Mouse (Mus musculus) limb, embryonic 14.5 days (tissue): Measurements from ENCODE around the gene Trpv2. TPM values are rescaled to one million over a fixed set of nuclear protein-coding genes. Genes with fewer than 3 reads are reported as not detected.

Source experiments
- ATAC-seq: fragments of 200-750 bp; cut with Nextera tagmentation; 2 replicates; pipeline ENCODE4 v1.8.0; 2017; ENCODE audit warnings: low read depth, moderate number of reproducible peaks, moderate TSS enrichment; ENCODE audit not compliant: low FRiP score
- DNase-seq: peaks from one replicate; pipeline ENCODE4 v3.0.0-alpha.2; 2015; ENCODE audit warnings: low spot score
- H3K27ac ChIP-seq: fragments of 300-500 bp; sonication (generic); replicated peaks from 2 replicates; pipeline ENCODE4 v1.5.1; 2014; ENCODE audit warnings: low read depth, mild to moderate bottlenecking, low read length, moderate library complexity, mixed read lengths
- H3K27me3 ChIP-seq: fragments of 300-500 bp; sonication (generic); 2 replicates; pipeline ENCODE4 v1.6.1; 2014; ENCODE audit warnings: low read length, mixed read lengths; ENCODE audit not compliant: control insufficient read depth, insufficient read depth
- H3K36me3 ChIP-seq: fragments of 300-500 bp; sonication (generic); 2 replicates; pipeline ENCODE4 v1.6.1; 2014; ENCODE audit warnings: mild to moderate bottlenecking, low read length, moderate library complexity, mixed read lengths; ENCODE audit not compliant: control insufficient read depth, insufficient read depth
- H3K4me1 ChIP-seq: fragments of 300-500 bp; sonication (generic); 2 replicates; pipeline ENCODE4 v1.6.1; 2014; ENCODE audit warnings: antibody characterized with exemption, low read length, mixed read lengths; ENCODE audit not compliant: control insufficient read depth, insufficient read depth
- H3K4me2 ChIP-seq: fragments of 300-500 bp; sonication (generic); replicated peaks from 2 replicates; pipeline ENCODE4 v1.6.1; 2014; ENCODE audit warnings: low read depth, mild to moderate bottlenecking, low read length, moderate library complexity; ENCODE audit not compliant: severe bottlenecking
- H3K4me3 ChIP-seq: fragments of 300-500 bp; sonication (generic); replicated peaks from 2 replicates; pipeline ENCODE4 v1.5.1; 2014; ENCODE audit warnings: low read length
- H3K9ac ChIP-seq: fragments of 300-500 bp; sonication (generic); 2 replicates; pipeline ENCODE4 v1.6.1; 2014; ENCODE audit warnings: mild to moderate bottlenecking, low read depth, low read length, moderate library complexity; ENCODE audit not compliant: severe bottlenecking
- H3K9me3 ChIP-seq: fragments of 300-500 bp; sonication (generic); 2 replicates; pipeline ENCODE4 v1.6.1; 2016; ENCODE audit warnings: low read length; ENCODE audit not compliant: control insufficient read depth
- POLR2A ChIP-seq: fragments of 200-500 bp; IDR thresholded peaks from 2 replicates; pipeline ENCODE4 v1.8.0; 2012; ENCODE audit warnings: inconsistent platforms, mild to moderate bottlenecking, moderate library complexity, borderline replicate concordance; ENCODE audit not compliant: insufficient read depth, insufficient read length; ENCODE audit errors: extremely low read depth
- WGBS: fragments of 180-500 bp; shearing (Covaris S2); extraction: QIAGEN DNeasy Blood & Tissue Kit; methylation state at CpG from one replicate; pipeline ENCODE4 v1.1.7; 2014; 5-methylcytosine and 5-hydroxymethylcytosine counted together
- polyA plus RNA-seq, 2 experiments: library from polyadenylated mRNA; depleted of rRNA in 1 of 2; stranded (reverse) in 1 of 2; unstranded in 1 of 2; fragments of >200 nt; fragmentation: Nextera tagmentation in 1 of 2; extraction: Ambion mirVana in 1 of 2; gene quantifications; 2 replicates each; pipeline versions ENCODE4 v1.2.1 to v1.2.3; 2012 to 2014

Gene Trpv2
- polyA plus RNA-seq, 2 experiments: 2.7 to 2.9 TPM

DNA sequence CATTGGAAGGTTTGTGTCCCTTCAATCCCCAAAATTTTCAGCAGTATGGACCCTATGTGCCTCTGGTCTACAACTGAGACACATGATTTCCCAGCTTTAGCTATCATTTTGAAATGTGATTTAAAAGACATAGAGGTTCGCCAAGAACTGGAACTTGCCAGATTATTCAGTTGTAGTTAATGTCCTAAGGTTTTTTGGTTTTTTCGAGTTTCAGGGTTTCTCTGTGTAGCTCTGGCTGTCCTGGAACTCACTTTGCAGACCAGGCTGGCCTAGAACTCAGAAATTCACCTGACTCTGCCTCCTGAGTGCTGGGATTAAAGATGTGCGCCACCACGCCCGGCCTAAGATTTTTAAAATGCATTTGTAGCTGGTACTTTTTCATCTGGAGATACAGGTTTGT, 20.7 kb upstream of the Trpv2 start:
- Histone ChIP-seq H3K4me2 (peak overlapping the region; percentile 93), H3K4me1 (peaks cover 24% of the 10 kb centered on the region), H3K27me3 (no peaks in the 10 kb centered on the region), H3K4me3 (peak overlapping the region; percentile 46), H3K27ac (no peak overlapping the region), H3K9ac (peak overlapping the region; percentile 26; the same call in 1 of the 2 replicates), H3K36me3 (peaks cover 23% of the 10 kb centered on the region), H3K9me3 (no peaks in the 10 kb centered on the region)
- DNase-seq (no peak), ATAC-seq (no peak)
- 87% methylated on average over 5 of the region's 5 CpGs for WGBS
- no peak for TF ChIP-seq POLR2A

DNA sequence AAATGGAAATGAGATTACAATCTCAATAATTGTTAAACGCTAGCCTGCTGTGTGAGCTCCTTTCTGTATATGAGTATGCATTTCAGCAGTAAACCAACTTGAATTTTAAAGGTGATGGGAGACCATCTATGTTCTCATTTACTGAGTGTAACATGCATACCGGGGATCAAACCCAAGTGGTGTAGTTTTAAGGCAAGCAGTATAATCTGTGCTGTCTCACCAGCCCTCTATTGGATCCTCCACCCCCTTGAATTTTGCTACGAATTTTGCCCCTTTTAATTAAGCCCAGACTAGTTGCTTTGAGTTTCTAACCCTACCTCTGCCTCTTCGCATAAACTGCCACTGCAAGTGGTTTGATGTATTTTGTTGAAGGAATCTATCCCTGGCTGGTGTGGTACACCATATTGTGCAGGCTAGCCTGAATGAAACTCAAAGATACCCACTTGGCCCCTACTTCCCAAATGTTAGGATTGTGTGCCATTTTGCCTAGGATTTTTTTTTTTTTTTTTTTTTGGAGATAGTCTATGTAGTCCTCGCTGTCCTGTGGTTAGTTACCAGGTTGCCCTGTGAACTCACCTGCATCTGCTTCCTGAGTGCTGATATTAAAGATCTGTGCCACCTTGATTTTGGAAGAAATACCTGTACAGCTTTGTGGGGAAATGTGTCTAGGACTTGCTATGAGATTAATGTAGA, 20.0 kb upstream of the Trpv2 start:
- no peak for TF ChIP-seq POLR2A
- DNase-seq (no peak), ATAC-seq (no peak)
- no peak overlapping the region for H3K27ac ChIP-seq
- peak overlapping the region; percentile 93 for H3K4me2 ChIP-seq
- H3K9me3 ChIP-seq: no peaks in the 10 kb centered on the region
- peak overlapping the region; percentile 46 for H3K4me3 ChIP-seq
- H3K4me1 ChIP-seq: peaks cover 24% of the 10 kb centered on the region
- no peak overlapping the region; the same call in 1 of the 2 replicates for H3K9ac ChIP-seq
- 68% methylated on average over 5 of the region's 5 CpGs for WGBS
- H3K36me3 ChIP-seq: peaks cover 23% of the 10 kb centered on the region
- H3K27me3 ChIP-seq: no peaks in the 10 kb centered on the region

DNA sequence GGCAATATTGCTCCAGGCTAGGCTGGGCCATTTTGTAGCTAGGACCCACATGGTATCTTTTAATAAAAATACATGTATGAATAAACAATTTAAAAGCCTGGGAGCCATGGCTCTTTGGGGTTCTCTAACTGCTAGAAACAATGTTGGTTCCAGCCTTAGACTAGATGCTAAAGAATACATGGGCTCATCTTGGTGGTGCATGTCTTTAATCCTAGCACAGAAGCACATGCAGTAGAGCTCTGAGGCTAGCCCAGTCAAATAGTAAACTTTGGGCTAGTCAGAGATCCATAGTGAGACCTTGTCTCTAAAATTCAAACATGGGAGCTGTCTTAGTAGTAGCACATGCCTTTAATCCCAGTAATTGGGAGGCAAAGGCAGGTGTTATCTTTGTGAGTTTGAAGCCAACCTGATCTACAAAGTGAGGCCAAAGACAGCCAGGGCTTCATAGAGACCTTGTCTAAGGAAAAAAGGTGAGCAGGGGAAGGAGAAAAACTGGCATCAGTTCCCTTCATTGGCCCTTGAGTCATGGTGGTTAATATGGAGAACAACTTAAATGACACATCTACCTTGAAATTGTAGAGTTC, 19.3 kb upstream of the Trpv2 start:
- Histone ChIP-seq H3K9ac (no peak overlapping the region), H3K36me3 (peaks cover 23% of the 10 kb centered on the region)

DNA sequence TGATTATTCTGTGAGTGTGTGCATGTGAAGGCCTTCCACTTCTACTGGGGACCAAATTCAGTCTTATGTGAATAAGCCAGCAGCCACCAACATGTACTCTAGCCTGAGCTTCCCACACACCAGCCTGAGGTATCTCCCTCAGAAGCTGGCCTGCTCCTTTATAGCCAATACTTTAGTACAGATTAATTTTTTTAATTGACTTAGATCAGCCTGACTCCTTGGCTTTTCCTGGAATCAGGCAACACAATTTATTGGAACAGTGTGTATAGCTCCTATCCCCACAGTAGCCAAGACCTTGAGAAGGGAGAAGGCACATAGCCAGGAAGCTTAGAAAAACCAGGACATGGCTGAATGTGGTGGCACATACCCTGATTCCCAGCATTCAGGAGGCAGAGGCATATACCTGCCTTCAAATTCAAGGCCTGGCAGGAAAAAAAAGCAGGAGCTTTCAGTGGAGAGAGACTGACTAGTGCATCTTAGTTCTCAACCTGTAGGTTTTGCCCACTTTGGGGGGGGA, 18.3 kb upstream of the Trpv2 start:
- no peaks in the 10 kb centered on the region for H3K27me3 ChIP-seq
- no peaks in the 10 kb centered on the region for H3K9me3 ChIP-seq
- TF ChIP-seq POLR2A: no peak
- DNase-seq (no peak), ATAC-seq (no peak)
- no peak overlapping the region for H3K27ac ChIP-seq
- no peak overlapping the region for H3K4me3 ChIP-seq
- H3K4me2 ChIP-seq: no peak overlapping the region
- peaks cover 18% of the 10 kb centered on the region for H3K4me1 ChIP-seq
- no peak overlapping the region for H3K9ac ChIP-seq
- H3K36me3 ChIP-seq: peaks cover 23% of the 10 kb centered on the region

More for the DNA sequence above, 19.3 kb upstream of the Trpv2 start:
- H3K27ac ChIP-seq: no peak overlapping the region
- no peaks in the 10 kb centered on the region for H3K27me3 ChIP-seq
- DNase-seq (no peak), ATAC-seq (no peak)
- H3K4me3 ChIP-seq: no peak overlapping the region
- peak overlapping the region; percentile 93 for H3K4me2 ChIP-seq
- peaks cover 18% of the 10 kb centered on the region for H3K4me1 ChIP-seq
- no peaks in the 10 kb centered on the region for H3K9me3 ChIP-seq
- no peak for TF ChIP-seq POLR2A

DNA sequence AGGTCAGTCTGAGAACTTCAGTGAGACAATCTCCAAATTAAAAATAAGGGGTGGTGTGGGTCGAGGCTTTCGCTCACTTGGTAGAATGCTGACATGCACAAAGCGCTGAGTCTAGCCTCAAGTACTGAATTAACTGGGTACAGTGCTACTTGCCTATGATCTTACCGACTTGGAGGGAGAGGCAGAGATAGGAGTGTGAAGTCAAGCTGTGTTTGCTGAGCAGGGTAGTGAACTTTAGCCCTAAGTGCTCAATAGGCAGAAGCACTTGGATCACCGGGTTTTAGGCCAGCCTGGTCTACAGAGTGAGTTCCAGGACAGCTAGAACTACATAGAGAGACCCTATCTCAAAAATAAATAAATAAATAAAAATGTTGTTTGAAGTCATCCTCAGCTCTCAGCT, 17.1 kb upstream of the Trpv2 start:
- peaks cover 18% of the 10 kb centered on the region for H3K4me1 ChIP-seq
- H3K27ac ChIP-seq: no peak overlapping the region
- ATAC-seq: no peak
- H3K9me3 ChIP-seq: no peaks in the 10 kb centered on the region
- H3K4me3 ChIP-seq: no peak overlapping the region
- TF ChIP-seq POLR2A: no peak
- 63% methylated on average over 5 of the region's 5 CpGs for WGBS
- no peak for DNase-seq
- H3K9ac ChIP-seq: no peak overlapping the region
- H3K4me2 ChIP-seq: no peak overlapping the region
- H3K27me3 ChIP-seq: no peaks in the 10 kb centered on the region
- peaks cover 23% of the 10 kb centered on the region for H3K36me3 ChIP-seq
